Mouse (Mus musculus) heart, embryonic 10.5 days (tissue): ENCODE results near the gene Zswim1. TPM values are rescaled to one million over a fixed set of nuclear protein-coding genes. Genes with fewer than 3 reads are reported as not detected.

Source experiments
- DNase-seq: peaks from one replicate; pipeline ENCODE4 v3.0.0-alpha.2; 2017; ENCODE audit warnings: low spot score
- H3K27ac ChIP-seq: fragments of 300-500 bp; sonication (generic); 2 replicates; pipeline ENCODE4 v1.5.1; 2016; ENCODE audit warnings: mild to moderate bottlenecking
- H3K27me3 ChIP-seq: fragments of 300-500 bp; sonication (generic); 2 replicates; pipeline ENCODE4 v1.6.1; 2016; ENCODE audit warnings: mild to moderate bottlenecking; ENCODE audit not compliant: poor library complexity, insufficient read depth, severe bottlenecking
- H3K36me3 ChIP-seq: fragments of 300-500 bp; sonication (generic); 2 replicates; pipeline ENCODE4 v1.6.1; 2016; ENCODE audit warnings: mild to moderate bottlenecking, moderate library complexity
- H3K4me1 ChIP-seq: fragments of 300-500 bp; sonication (generic); 2 replicates; pipeline ENCODE4 v1.6.1; 2016; ENCODE audit warnings: mild to moderate bottlenecking
- H3K4me3 ChIP-seq: fragments of 300-500 bp; sonication (generic); 2 replicates; pipeline ENCODE4 v1.5.1; 2016; ENCODE audit warnings: mild to moderate bottlenecking, moderate library complexity
- H3K9me3 ChIP-seq: fragments of 300-500 bp; sonication (generic); 2 replicates; pipeline ENCODE4 v1.6.1; 2016; ENCODE audit warnings: mild to moderate bottlenecking, moderate library complexity
- WGBS: fragments of 180-500 bp; shearing (Covaris S2); methylation state at CpG from one replicate; pipeline ENCODE4 v1.1.7; 2016; 5-methylcytosine and 5-hydroxymethylcytosine counted together
- polyA plus RNA-seq: library from polyadenylated mRNA; unstranded; fragments of >200 nt; fragmentation: Nextera tagmentation; extraction: Ambion mirVana; gene quantifications from 2 replicates; pipeline ENCODE4 v1.2.1, GENCODE M21; 2016

Gene Zswim1
- 13.7 and 14.3 TPM in 2 replicates for polyA plus RNA-seq

DNA sequence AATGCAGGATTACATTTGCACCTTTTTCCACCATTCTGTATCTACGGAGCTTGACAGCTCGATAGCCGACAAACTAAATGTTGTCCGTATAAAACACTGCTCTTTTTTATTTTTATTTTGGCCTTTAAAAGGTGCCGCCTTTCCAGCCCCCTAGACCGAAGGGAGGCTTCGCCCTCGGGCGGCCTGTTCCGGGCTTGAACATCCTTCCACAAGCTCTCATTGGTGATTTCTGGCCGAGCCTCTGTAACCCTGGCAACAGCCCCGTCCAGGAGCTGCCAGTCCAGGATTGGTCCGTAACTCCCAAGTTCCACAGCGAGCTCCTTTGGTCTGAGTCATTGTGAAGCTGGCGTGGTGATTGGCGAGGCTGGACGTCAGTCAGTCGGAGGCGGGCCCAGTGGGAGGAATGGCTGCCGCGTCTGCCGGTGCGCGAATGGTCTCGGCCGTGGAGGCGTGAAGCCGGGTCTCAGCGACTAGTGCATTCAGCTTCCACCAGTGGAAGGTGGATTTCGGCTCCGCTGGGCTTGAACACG is at the start of gene Zswim1:
TSS of gene Zswim1 (plus strand) at position 51 of the 530 bp plus-strand sequence.
- WGBS: 1% methylated on average over 32 of the region's 32 CpGs
- peaks cover 51% of the 10 kb centered on the region for H3K36me3 ChIP-seq
- DNase-seq: peak; percentile 100
- peak within 1 kb of the TSS; percentile 87 for H3K4me3 ChIP-seq
- H3K27ac ChIP-seq: peak within 1 kb of the TSS; percentile 90
- no peaks in the 10 kb centered on the region for H3K27me3 ChIP-seq
- no peaks in the 10 kb centered on the region for H3K9me3 ChIP-seq
- H3K4me1 ChIP-seq: peaks cover 12% of the 10 kb centered on the region

DNA sequence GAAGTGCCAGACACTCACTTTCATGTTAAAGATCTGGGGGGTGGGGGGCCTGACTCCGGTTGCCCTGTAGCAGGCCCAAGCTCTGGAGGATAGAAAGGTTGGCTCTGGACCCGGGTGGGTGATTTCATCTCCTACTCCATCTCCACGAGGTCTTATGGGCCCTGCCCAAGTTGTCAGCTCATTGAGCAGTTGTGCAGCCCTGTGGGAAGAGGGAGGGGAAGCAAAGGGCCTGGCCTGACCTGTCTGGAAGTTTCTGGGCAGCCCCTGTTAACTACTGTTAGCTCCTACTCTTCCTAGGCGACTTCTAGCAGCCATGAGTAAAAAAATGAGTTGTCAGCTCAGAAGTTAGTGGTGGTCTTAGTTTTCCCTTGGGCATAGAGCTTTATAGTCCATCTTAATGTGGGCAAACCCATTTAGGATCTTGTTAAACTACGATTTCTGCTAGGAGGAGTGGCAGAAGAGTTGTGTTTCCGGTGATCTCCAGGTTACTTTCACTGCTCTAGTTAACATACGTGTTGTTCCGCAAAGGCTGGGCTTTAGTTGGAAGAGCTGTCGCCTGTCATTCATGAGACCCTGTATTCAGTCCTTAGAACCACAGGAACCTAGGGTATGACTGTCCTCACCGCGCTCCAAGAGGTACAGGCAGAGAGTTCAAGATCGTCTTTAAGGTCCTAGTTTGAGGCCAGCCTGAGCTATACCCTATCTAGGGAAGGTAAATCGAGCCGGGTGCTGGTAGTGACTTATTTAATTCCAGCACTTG is 49.1 kb upstream of the Zswim1 start:
- no peaks in the 10 kb centered on the region for H3K9me3 ChIP-seq
- peaks cover 25% of the 10 kb centered on the region for H3K36me3 ChIP-seq
- H3K27ac ChIP-seq: no peak overlapping the region
- no peak for DNase-seq
- WGBS: 76% methylated on average over 14 of the region's 14 CpGs
- no peak overlapping the region for H3K4me3 ChIP-seq
- H3K27me3 ChIP-seq: peaks cover 21% of the 10 kb centered on the region
- peaks cover 21% of the 10 kb centered on the region for H3K4me1 ChIP-seq

- H3K4me1 ChIP-seq: peaks cover 21% of the 10 kb centered on the region
- peaks cover 25% of the 10 kb centered on the region for H3K36me3 ChIP-seq
- 69% methylated on average over 5 of the region's 5 CpGs for WGBS
- no peak overlapping the region for H3K27ac ChIP-seq
- no peaks in the 10 kb centered on the region for H3K9me3 ChIP-seq
- DNase-seq: no peak
- no peak overlapping the region for H3K4me3 ChIP-seq
- peaks cover 22% of the 10 kb centered on the region for H3K27me3 ChIP-seq
Observed at GRCm38 (mm10) chr2:164773989-164774364, 48.5 kb upstream of the Zswim1 start.

DNA sequence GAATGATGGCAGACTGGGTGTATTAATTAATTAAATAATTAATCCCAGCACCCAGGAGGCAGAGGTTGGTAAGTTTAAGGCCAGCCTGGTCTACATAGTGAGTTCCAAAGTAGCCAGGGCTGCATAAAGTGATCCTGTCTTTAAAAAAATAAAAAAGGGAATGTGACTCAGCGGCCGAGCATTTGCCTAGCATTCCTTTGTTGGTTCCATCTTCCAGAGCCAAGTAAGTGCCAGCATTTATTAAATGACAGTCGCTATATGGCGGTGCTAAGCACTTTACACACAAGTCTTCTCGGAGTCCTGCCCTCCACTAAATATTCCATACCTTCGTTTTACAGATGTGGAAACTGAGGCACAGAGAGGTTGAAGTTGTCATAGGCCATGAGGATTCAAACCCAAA is 46.4 kb upstream of the Zswim1 start:
- no peak overlapping the region for H3K27ac ChIP-seq
- WGBS: 81% methylated on average over 6 of the region's 6 CpGs
- H3K9me3 ChIP-seq: no peaks in the 10 kb centered on the region
- H3K27me3 ChIP-seq: peaks cover 22% of the 10 kb centered on the region
- peaks cover 13% of the 10 kb centered on the region for H3K4me1 ChIP-seq
- no peak for DNase-seq
- no peak overlapping the region for H3K4me3 ChIP-seq
- peaks cover 22% of the 10 kb centered on the region for H3K36me3 ChIP-seq

DNA sequence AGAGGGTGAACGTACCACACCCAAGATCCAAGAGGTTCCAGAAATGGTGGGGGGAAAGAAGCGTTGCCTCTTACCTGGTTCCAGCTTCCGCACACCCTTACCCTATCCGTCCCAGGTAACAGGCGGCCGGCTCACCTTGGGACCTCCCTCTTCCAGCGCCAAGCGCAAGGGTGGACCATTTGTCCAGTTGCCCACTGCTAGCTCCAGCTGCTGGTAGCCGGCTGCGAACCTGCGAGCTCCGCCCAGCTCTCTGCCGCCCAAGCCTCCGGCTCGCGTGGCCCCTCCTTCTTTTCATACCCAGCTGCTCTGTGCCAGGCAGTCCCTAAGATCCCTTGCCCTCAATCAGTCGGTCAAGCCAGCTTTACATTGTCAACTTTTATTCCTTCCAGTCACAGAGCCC is 45.7 kb upstream of the Zswim1 start:
- WGBS: 50% methylated on average over 17 of the region's 17 CpGs
- DNase-seq: peak; percentile 74
- Histone ChIP-seq H3K27ac (no peak overlapping the region), H3K27me3 (peaks cover 22% of the 10 kb centered on the region), H3K4me1 (peaks cover 6% of the 10 kb centered on the region), H3K4me3 (no peak overlapping the region), H3K36me3 (peaks cover 15% of the 10 kb centered on the region), H3K9me3 (no peaks in the 10 kb centered on the region)

DNA sequence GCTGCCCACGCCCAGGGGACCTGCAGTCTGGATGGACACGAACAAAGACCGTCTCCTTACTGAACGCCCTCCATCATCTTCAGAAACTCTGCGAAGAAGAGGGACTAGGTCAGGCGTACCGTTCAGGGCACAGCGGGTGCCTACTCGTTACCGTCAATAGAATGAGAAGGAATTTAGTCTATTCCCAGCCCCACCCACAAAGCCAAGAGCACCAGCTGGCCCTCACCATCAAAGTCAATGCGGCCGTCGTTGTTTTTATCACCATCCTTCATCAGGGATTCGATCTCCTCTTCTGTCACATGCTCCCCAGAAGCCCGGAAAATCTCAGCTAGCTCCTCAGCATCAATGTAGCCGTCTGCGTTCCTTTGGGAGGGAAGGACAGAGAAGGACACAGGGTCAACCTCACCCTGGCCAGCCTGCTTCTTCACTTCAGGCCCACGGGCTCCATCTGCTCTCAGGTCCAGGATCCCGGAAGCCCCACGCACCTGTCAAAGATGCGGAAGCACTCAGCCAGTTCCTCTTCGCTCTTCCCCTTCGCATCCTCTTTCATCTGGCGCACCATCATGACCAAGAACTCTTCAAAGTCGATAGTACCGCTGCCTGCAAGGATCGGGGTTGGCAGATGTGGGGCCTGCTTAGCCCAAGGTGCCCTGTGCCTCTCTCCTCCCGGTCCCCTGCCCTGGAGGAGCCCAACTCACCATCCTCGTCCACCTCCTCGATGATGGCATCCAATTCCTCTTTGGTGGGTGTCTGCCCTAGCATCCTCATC is 45.1 kb upstream of the Zswim1 start:
- Histone ChIP-seq H3K4me1 (no peaks in the 10 kb centered on the region; the same call in 1 of the 2 replicates), H3K9me3 (no peaks in the 10 kb centered on the region), H3K4me3 (no peak overlapping the region), H3K27me3 (peaks cover 22% of the 10 kb centered on the region), H3K27ac (no peak overlapping the region), H3K36me3 (peaks cover 9% of the 10 kb centered on the region)
- 74% methylated on average over 30 of the region's 30 CpGs for WGBS
- DNase-seq: peak; percentile 70

- Histone ChIP-seq H3K9me3 (no peaks in the 10 kb centered on the region), H3K36me3 (peaks cover 4% of the 10 kb centered on the region), H3K27me3 (peaks cover 22% of the 10 kb centered on the region), H3K27ac (no peak overlapping the region), H3K4me3 (no peak overlapping the region), H3K4me1 (no peaks in the 10 kb centered on the region; the same call in 1 of the 2 replicates)
- no peak for DNase-seq
- WGBS: 90% methylated on average over 11 of the region's 11 CpGs
Observed at GRCm38 (mm10) chr2:164778015-164778287, 44.5 kb upstream of the Zswim1 start.

DNA sequence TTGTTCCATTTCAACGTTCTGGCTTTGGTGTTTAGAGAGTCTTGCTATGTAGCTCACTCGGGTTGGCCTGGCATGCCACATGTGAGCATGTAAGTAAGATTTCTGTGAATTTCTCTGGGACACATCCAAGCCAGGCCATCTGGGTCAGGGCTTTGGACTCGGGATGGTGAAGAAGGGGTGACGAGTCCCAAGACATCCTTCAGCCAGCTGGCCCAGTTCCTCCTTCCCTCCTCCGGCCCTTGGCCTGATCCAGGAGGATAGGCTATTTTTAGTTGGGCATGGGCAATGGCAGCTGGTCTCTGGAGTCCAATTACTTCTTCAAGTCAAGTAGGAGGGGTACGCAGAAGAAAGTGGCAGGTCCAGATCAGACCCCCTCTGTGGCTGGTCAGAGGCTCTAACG is 43.7 kb upstream of the Zswim1 start:
- Histone ChIP-seq H3K27me3 (peaks cover 22% of the 10 kb centered on the region), H3K36me3 (no peaks in the 10 kb centered on the region), H3K4me1 (no peaks in the 10 kb centered on the region), H3K9me3 (no peaks in the 10 kb centered on the region), H3K4me3 (no peak overlapping the region), H3K27ac (no peak overlapping the region)
- peak; percentile 64 for DNase-seq
- 75% methylated on average over 7 of the region's 7 CpGs for WGBS

DNA sequence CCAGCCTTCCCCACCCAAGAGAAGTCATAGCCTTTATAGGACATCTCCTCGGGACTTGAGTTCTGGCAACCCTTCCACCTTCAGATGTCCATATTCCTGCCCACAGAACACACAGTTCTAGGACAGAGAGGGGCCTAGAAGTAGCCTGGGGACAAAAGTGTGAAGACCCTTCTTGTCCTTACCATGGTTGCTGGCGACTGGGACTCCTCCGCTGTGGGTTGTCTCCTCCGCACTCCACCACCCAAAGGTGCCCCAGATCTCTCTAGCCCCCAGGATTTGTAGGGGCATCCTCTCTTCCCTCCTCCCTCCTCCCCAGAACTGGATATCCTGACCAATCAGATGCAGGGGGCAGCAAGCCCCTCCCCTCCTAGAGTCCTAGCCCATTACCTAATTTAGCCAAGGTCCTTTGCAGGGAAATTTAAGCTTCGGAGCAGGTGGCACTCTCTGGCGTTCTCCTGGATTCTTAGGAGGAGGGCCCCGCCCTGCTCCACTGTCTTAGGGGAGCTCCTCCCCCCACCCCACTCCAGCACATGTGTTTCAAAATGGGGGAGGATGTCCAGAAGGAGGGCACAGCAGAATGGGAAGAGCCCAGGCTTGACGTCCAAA is 42.9 kb upstream of the Zswim1 start, which contains the start of gene Tnnc2:
TSS of gene Tnnc2 (minus strand) at position 487 of the 606 bp plus-strand sequence.
- peak; percentile 60 for DNase-seq
- Histone ChIP-seq H3K27me3 (peaks cover 22% of the 10 kb centered on the region), H3K9me3 (no peaks in the 10 kb centered on the region), H3K4me3 (no peak within 1 kb of the TSS), H3K27ac (no peak within 1 kb of the TSS), H3K36me3 (no peaks in the 10 kb centered on the region), H3K4me1 (peaks cover under 1% of the 10 kb centered on the region)
- 63% methylated on average over 8 of the region's 8 CpGs for WGBS

DNA sequence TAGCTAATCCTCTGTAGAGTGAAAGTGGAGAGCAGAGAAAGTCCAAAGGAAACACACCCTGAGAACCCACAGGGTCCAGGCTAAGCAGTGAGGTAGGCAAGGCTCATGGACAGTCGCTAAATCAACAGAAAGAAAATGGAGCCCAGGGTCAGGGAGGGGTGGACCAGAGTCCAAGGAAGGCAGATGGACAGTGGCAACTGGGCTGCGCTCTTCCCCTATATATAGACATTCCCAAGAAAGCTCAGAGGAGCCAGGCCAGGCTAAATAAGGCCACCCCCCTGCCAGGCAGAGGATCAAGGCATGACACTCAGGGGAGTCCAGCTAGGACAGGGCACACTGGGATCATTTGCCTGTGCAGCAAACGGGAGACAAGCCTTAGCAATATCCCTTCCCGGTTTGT is 40.6 kb upstream of the Zswim1 start:
- WGBS: 51% methylated on average over 4 of the region's 4 CpGs
- Histone ChIP-seq H3K9me3 (no peaks in the 10 kb centered on the region), H3K4me3 (no peak overlapping the region), H3K4me1 (peaks cover 17% of the 10 kb centered on the region), H3K27ac (no peak overlapping the region), H3K36me3 (no peaks in the 10 kb centered on the region), H3K27me3 (peaks cover 16% of the 10 kb centered on the region)
- DNase-seq: peak; percentile 73

DNA sequence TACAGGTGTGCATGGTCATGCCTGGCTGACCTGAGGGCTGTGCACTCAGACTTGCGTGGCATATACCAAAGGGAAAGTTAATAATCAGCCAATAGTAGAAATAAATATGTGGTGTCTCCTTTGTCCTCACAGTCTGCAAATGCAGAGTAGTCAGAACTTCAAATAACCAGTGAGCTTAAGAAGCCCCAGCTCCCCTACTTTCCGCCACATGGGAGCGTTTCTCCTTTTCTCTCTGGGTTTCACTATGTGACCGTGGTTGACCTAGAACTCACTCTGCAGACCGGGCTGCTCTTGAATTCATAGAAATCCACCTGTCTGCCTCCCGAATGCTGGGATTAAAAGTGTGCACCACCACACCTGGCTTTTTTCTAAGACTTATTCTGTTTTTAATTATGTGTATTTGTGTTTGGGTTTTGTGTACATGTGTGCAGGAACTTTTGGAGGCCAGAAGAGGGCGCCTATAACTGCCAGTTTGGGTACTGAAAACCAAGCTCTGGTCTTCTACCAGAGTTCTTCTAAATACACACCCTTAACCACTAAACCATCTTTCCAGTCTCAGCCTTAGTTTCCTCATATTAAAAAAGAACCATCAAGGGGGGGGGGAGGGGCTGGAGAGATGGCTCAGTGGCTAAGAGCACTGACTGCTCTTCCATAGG is 38.4 kb upstream of the Zswim1 start:
- Histone ChIP-seq H3K9me3 (no peaks in the 10 kb centered on the region), H3K36me3 (peaks cover 7% of the 10 kb centered on the region; the same call in 1 of the 2 replicates), H3K27ac (no peak overlapping the region), H3K4me3 (no peak overlapping the region), H3K4me1 (peaks cover 30% of the 10 kb centered on the region), H3K27me3 (no peaks in the 10 kb centered on the region)
- DNase-seq: peak; percentile 63
- WGBS: 74% methylated on average over 7 of the region's 7 CpGs

DNA sequence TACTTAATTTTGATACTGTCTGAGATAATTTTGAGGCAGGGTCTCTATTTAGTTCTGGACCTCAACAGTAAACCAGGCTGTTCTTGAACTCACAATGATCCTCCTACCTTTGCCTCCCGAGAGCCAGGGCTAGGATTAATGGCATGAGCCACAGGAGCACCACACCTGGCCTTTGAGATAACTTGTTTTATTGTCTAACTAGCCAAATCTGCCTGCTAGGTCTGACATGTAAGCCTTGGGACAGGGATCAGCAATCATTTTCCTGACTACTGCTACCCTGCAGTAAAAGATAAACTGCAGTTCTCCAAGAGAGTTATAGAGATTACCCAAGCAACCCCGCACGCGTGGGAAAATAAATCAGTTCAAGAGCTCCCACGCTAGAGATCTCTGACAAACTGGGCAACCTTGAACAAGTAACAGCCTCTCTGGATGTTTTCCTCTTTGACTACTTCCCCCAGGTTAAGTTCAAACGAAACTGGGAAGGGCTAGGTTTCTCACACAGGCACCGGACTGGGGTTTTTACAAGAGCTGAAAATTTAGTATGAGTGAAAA is 37.5 kb upstream of the Zswim1 start:
- Histone ChIP-seq H3K27me3 (no peaks in the 10 kb centered on the region), H3K36me3 (peaks cover 12% of the 10 kb centered on the region; the same call in 1 of the 2 replicates), H3K4me1 (peaks cover 31% of the 10 kb centered on the region), H3K9me3 (no peaks in the 10 kb centered on the region), H3K4me3 (peak overlapping the region; percentile 82), H3K27ac (peak overlapping the region; percentile 94)
- 15% methylated on average over 7 of the region's 7 CpGs for WGBS
- DNase-seq: peak; percentile 67
